Mouse (Mus musculus) cerebellum, postnatal 4 days (tissue): ENCODE data around the gene Vmn2r-ps159.
"Not testable (repeated sequence)": the region's sequence is repeated elsewhere in the genome, so short reads cannot be mapped to it uniquely, and the experiment has no call there.

Experiments used
- DNase-seq, 2 experiments: peaks; one replicate each; pipeline ENCODE4 v3.0.0; 2022; ENCODE audit warnings: low spot score in 2 of 2, mixed read lengths in 1 of 2

The Vmn2r-ps159 gene

GRCm38 (mm10) chr4:156330803-156331202 lies at the start of gene Vmn2r-ps159:
Vmn2r-ps159 (plus strand) TSS chr4:156331103.
- not testable (repeated sequence) for DNase-seq

DNA sequence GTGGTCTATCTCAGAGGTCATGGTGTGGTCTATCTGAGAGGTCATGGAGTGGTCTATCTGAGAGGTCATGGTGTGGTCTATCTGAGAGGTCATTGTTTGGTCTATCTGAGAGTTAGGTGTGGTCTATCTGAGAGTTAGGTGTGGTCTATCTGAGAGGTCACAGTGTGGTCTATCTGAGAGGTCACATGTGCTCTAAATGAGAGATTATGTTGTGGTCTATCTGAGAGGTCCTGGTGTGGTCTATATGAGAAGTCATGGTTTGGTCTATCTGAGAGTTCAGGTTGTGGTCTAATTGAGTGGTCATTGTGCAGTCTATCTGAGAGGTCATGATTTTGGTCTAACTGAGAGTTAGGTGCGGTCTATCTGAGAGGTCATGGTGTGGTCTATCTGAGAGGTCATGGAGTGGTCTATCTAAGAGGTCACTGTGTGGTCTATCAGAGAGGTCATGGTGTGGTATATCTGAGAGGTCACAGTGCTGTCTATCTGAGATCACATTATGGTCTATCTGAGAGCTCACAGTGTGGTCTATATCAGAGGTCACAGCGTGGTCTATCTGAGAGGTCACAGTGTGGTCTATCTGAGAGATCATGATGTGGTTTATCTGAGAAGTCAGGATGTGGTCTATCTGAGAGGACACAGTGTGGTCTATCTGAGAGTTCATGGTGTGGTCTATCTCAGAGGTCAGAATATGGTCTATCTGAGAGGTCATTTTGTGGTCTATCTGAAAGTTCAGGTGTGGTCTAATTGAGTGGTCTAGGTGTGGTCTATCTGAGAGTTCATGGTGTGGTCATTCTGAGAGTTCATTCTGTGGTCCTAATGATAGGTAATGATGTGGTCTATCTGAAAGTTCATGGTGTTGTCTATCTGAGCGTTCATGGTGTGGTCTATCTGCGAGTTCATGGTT lies 10.9 kb downstream of the Vmn2r-ps159 start:
- DNase-seq, result not testable (repeated sequence)

DNA sequence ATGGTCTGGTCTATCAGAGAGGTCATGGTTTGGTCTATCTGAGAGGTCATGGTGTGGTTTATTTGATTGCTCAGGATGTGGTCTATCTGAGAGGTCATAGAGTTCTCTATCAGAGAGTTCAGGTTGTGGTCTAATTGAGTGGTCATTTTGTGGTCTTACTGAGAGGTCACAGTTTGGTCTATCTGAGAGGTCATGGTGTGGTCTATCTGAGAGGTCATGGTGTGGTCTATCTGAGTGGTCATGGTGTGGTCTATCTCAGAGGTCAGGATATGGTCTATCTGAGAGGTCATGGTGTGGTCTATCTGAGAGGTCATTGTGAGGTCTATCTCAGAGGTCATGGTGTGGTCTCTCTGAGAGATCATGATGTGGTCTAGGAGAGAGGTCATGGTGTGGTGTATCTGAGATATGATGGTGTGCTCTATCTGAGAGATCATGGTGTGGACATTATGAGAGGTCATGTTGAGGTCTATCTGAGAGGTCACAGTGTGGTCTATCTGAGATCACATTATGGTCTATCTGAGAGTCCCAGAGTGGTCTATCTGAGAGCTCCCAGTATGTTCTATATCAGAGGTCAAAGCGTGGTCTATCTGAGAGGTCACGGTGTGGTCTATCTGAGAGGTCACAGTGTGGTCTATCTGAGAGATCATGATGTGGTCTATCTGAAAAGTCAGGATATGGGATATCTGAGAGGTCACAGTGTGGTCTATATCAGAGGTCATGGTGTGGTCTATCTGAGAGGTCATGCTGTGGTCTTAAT lies 11.8 kb downstream of the Vmn2r-ps159 start:
- DNase-seq, result no peak

DNA sequence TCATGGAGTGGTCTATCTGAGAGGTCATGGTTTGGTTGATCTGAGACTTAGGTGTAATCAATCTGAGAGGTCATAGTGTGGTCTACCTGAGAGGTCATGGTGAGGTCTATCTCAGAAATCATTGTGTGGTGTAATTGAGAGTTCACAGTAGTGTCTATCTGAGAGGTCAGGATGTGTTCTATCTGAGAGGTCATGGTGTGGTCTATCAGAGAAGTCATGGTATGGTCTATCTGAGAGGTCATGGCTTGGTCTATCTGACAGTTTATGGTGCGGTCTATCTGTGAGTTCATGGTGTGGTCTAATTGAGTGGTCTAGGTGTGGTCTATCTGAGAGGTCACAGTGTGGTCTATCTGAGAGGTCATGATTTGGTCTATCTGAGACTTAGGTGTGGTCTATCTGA lies 12.4 kb downstream of the Vmn2r-ps159 start:
- no peak for DNase-seq

DNA sequence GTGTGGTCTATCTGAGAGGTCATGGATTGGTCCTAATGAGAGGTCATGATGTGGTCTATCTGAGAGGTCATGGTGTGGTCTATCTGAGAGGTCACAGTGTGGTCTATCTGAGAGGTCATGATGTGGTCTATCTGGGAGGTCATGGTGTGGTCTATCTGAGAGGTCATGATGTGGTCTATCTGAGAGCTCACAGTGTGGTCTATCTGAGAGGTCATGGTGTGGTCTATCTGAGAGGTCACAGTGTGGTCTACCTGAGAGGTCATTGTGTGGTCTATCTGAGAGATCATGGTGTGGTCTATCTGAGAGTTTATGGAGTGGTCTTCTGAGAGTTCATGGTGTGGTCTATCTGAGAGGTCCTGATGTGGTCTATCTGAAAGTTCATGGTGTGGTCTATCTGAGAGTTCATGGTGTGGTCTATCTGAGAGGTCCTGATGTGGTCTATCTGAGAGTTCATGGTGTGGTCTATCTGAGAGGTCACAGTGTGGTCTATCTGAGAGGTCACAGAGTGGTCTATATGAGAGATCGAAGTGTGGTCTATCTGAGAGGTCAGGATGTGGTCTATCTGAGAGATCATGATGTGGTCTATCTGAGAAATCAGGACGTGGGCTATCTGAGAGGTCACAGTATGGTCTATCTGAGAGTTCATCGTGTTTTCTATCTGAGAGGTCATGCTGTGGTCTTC lies 26.0 kb downstream of the Vmn2r-ps159 start:
- DNase-seq, result not testable (repeated sequence)
